Mouse (Mus musculus) MEL (cell line): ENCODE results near the gene Arpc5. TPM values are rescaled to one million over a fixed set of nuclear protein-coding genes. Genes with fewer than 3 reads are reported as not detected.

Experiments
- DNase-seq: peaks from one replicate; pipeline ENCODE4 v3.0.0; 2011; ENCODE audit warnings: low read depth, low spot score
- H3K27ac ChIP-seq: 2 replicates; pipeline ENCODE4 v1.5.1; 2012; ENCODE audit warnings: low read depth, mild to moderate bottlenecking, control low read depth, low read length, moderate library complexity; ENCODE audit not compliant: control insufficient read depth
- H3K27me3 ChIP-seq, 2 experiments: fragments of 150-350 bp in 1 of 2; sonication (generic) in 1 of 2; 2 replicates each; pipeline ENCODE4 v1.6.1; 2012; ENCODE audit warnings: low read length in 2 of 2, mild to moderate bottlenecking in 2 of 2, improper control_type of control experiment in 1 of 2, moderate library complexity in 1 of 2; ENCODE audit not compliant: insufficient read depth in 2 of 2, control insufficient read depth in 1 of 2
- H3K36me3 ChIP-seq, 2 experiments: 2 replicates each; pipeline ENCODE4 v1.6.1; 2012 to 2014; ENCODE audit warnings: low read length in 2 of 2, improper control_type of control experiment in 1 of 2, inconsistent platforms in 1 of 2, mild to moderate bottlenecking in 1 of 2; ENCODE audit not compliant: insufficient read depth in 2 of 2, control insufficient read depth in 1 of 2
- H3K4me1 ChIP-seq, 2 experiments: fragments of 150-350 bp in 1 of 2; sonication (generic) in 1 of 2; 2 replicates each; pipeline ENCODE4 v1.6.1; 2012; ENCODE audit warnings: low read length in 2 of 2, improper control_type of control experiment in 1 of 2, mild to moderate bottlenecking in 1 of 2; ENCODE audit not compliant: insufficient read depth in 2 of 2, control insufficient read depth in 1 of 2
- H3K4me3 ChIP-seq, 2 experiments: fragments of 150-350 bp in 1 of 2; sonication (generic) in 1 of 2; 2 replicates each; pipeline ENCODE4 v1.5.1; 2012; ENCODE audit warnings: low read depth in 2 of 2, low read length in 2 of 2, mild to moderate bottlenecking in 2 of 2, moderate library complexity in 2 of 2, control low read depth in 1 of 2, improper control_type of control experiment in 1 of 2; ENCODE audit not compliant: control insufficient read depth in 1 of 2, insufficient read depth in 1 of 2
- H3K79me2 ChIP-seq: 2 replicates; pipeline ENCODE4 v1.6.1; 2012; ENCODE audit warnings: mild to moderate bottlenecking, low read length, moderate library complexity; ENCODE audit not compliant: control insufficient read depth, poor library complexity, insufficient read depth
- H3K9ac ChIP-seq: 2 replicates; pipeline ENCODE4 v1.6.1; 2012; ENCODE audit warnings: low read depth, mild to moderate bottlenecking, control low read depth, low read length, moderate library complexity; ENCODE audit not compliant: control insufficient read depth, poor library complexity, severe bottlenecking
- H3K9me3 ChIP-seq: fragments of 150-350 bp; sonication (generic); replicated peaks from 2 replicates; pipeline ENCODE4 v1.6.1; 2012; ENCODE audit warnings: mild to moderate bottlenecking, low read length, improper control_type of control experiment, moderate library complexity; ENCODE audit not compliant: insufficient read depth
- CTCF ChIP-seq, 3 experiments: IDR thresholded peaks in 2 of 3; conservative IDR thresholded peaks in 1 of 3; 2 replicates each; pipeline ENCODE4 v1.5.1; 2011 to 2012; ENCODE audit warnings: low read length in 3 of 3, low read depth in 2 of 3, mild to moderate bottlenecking in 2 of 3, improper control_type of control experiment in 1 of 3, inconsistent platforms in 1 of 3, mixed read lengths in 1 of 3, moderate library complexity in 1 of 3; ENCODE audit not compliant: control insufficient read depth in 1 of 3, insufficient read depth in 1 of 3, poor library complexity in 1 of 3, severe bottlenecking in 1 of 3
- ELF1 ChIP-seq: IDR thresholded peaks from 2 replicates; pipeline ENCODE4 v1.6.1; 2014; ENCODE audit warnings: low read depth, mild to moderate bottlenecking, inconsistent platforms, low read length, improper control_type of control experiment, moderate library complexity
- EP300 ChIP-seq, 2 experiments: IDR thresholded peaks; 2 replicates each; pipeline ENCODE4 v1.6.1; 2011; ENCODE audit warnings: improper control_type of control experiment in 2 of 2, low read length in 2 of 2, low read depth in 1 of 2, mild to moderate bottlenecking in 1 of 2
- ETS1 ChIP-seq: IDR thresholded peaks from 2 replicates; pipeline ENCODE4 v1.6.1; 2012; ENCODE audit warnings: low read depth, mild to moderate bottlenecking, inconsistent platforms, low read length, improper control_type of control experiment, moderate library complexity
- HCFC1 ChIP-seq: IDR thresholded peaks from 2 replicates; pipeline ENCODE4 v1.6.1; 2012; ENCODE audit warnings: low read depth, mild to moderate bottlenecking, inconsistent platforms, low read length, improper control_type of control experiment, moderate library complexity
- MAFK ChIP-seq: IDR thresholded peaks from 2 replicates; pipeline ENCODE4 v1.6.1; 2011; ENCODE audit warnings: low read depth, mild to moderate bottlenecking, low read length, improper control_type of control experiment, borderline replicate concordance
- NELFE ChIP-seq: IDR thresholded peaks from 2 replicates; pipeline ENCODE4 v1.6.1; 2011; ENCODE audit warnings: low read depth, low read length, improper control_type of control experiment
- NRF1 ChIP-seq: IDR thresholded peaks from 2 replicates; pipeline ENCODE4 v1.6.1; 2014; ENCODE audit warnings: low read depth, mild to moderate bottlenecking, inconsistent platforms, low read length, improper control_type of control experiment, moderate library complexity; ENCODE audit not compliant: poor library complexity, insufficient read depth, severe bottlenecking
- POLR2A ChIP-seq, 2 experiments: IDR thresholded peaks; 2 replicates each; pipeline ENCODE4 v1.6.1; 2011 to 2012; ENCODE audit warnings: low read length in 2 of 2, mild to moderate bottlenecking in 2 of 2, control low read depth in 1 of 2, improper control_type of control experiment in 1 of 2, low read depth in 1 of 2, moderate library complexity in 1 of 2; ENCODE audit not compliant: control insufficient read depth in 1 of 2, insufficient read depth in 1 of 2, poor library complexity in 1 of 2
- SIN3A ChIP-seq: IDR thresholded peaks from 2 replicates; pipeline ENCODE4 v1.6.1; 2012; ENCODE audit warnings: low read length, improper control_type of control experiment, inconsistent platforms
- TAL1 ChIP-seq: IDR thresholded peaks from 2 replicates; pipeline ENCODE4 v1.6.1; 2012; ENCODE audit warnings: mild to moderate bottlenecking, inconsistent platforms, low read length, moderate library complexity, mixed read lengths
- TBP ChIP-seq: IDR thresholded peaks from 2 replicates; pipeline ENCODE4 v1.8.0; 2011; ENCODE audit warnings: low read depth, low read length, improper control_type of control experiment
- USF1 ChIP-seq: IDR thresholded peaks from 2 replicates; pipeline ENCODE4 v1.6.1; 2014; ENCODE audit warnings: low read depth, mild to moderate bottlenecking, inconsistent platforms, low read length, improper control_type of control experiment, moderate library complexity
- ZMIZ1 ChIP-seq: IDR thresholded peaks from 2 replicates; pipeline ENCODE4 v1.6.1; 2012; ENCODE audit warnings: low read depth, mild to moderate bottlenecking, inconsistent platforms, low read length, improper control_type of control experiment, moderate library complexity
- polyA plus RNA-seq, 2 experiments: library from polyadenylated mRNA; stranded (reverse) in 1 of 2; unstranded in 1 of 2; fragments of >175 nt in 1 of 2; fragments of >200 nt in 1 of 2; gene quantifications; 2 replicates each; pipeline versions ENCODE4 v1.2.1 to v1.2.4; 2012; ENCODE audit warnings: low replicate concordance in 2 of 2, low read depth in 1 of 2; ENCODE audit not compliant: insufficient read length in 2 of 2, insufficient read depth in 1 of 2, missing spikeins in 1 of 2
- total RNA-seq: library from RNA; depleted of rRNA; stranded (reverse); fragments of 300-350 nt; gene quantifications from 2 replicates; pipeline ENCODE4 v1.2.3, GENCODE M21; 2012

Gene Arpc5
- total and polyA plus RNA-seq, 3 experiments: 119 to 145 TPM; not detected in 1

DNA sequence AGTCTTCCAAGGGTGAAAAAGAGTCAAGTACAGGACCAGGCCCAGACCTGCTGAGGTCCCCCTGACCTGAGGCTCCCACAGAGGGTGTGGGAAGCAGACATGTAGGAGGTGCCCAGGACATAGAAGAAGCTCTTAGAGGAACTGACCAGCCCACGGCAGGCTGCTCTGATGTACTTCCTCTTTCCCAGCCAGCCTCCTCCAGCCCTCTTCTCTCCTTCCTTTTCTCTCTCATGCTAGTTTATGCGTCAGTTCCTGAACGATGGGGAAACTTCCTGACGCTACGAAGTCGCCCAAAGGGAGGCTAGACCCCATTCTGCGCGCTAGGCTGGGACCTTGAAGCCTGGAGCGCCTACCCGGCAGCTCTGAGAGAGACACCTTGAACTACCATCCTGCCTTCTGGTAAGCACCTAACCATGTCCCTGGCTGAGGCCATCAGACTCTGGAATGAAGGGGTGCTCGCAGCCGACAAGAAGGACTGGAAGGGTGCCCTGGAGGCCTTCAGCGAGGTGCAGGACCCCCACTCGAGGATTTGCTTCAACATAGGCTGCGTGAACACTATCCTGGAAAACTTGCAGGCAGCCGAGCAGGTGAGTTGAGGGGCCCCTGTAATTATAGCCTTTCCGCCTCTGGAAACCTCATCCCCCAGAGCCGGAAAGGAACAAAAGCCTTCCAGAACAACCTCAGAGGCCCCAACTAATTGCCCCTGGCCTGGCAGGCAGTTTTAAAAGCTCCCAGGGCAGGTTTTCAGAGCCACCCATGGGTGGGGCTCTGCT, 41.5 kb downstream of the Arpc5 start:
- Histone ChIP-seq H3K4me3 (peak overlapping the region; percentile 70 to 90), H3K9me3 (no peaks in the 10 kb centered on the region), H3K36me3 (peaks cover 4 to 22% of the 10 kb centered on the region in 2 experiments), H3K79me2 (peaks cover 15% of the 10 kb centered on the region), H3K27me3 (no peaks in the 10 kb centered on the region), H3K27ac (peak overlapping the region; percentile 63), H3K9ac (peak overlapping the region; percentile 90), H3K4me1 (peaks cover 9 to 35% of the 10 kb centered on the region in 2 experiments)
- TF ChIP-seq SIN3A: peak; percentile 46
- peak; percentile 40 for TF ChIP-seq ELF1
- peak; percentile 59 for TF ChIP-seq HCFC1
- peak; percentile 26; the same call in 1 of the 2 replicates for TF ChIP-seq ZMIZ1
- peak; percentile 43; the same call in 1 of the 2 replicates for TF ChIP-seq TBP
- no peak for TF ChIP-seq MAFK
- peak; percentile 32 for TF ChIP-seq NELFE
- TF ChIP-seq USF1: no peak
- TF ChIP-seq POLR2A (IDR thresholded peaks at IDR 0.05; ENCODE audit: control insufficient read depth in 1 of 2, insufficient read depth in 1 of 2, low read depth in 1 of 2, low read length in 2 of 2, poor library complexity in 1 of 2): peak in 1 of 2 experiments; percentile 67; a peak in 2 of 4 replicates
- peak; percentile 85 for DNase-seq

DNA sequence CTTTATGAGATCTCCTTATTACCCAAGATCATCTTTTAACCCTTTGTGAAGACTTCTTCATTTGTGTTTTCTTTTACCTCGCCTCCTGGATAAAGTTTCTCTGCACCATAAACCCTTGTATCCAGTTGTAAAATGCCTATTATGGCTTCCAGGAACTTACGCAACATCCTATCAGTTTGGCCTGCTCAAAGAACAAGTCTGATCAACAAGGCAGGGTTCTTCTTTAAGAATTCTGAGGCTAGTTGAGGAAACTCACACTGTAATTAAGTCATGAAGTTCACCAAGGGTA, 42.0 kb downstream of the Arpc5 start:
- Histone ChIP-seq H3K4me1 (peaks cover 9 to 38% of the 10 kb centered on the region in 2 experiments), H3K4me3 (peak overlapping the region; percentile 70 to 90), H3K36me3 (peaks cover 4 to 25% of the 10 kb centered on the region in 2 experiments), H3K27ac (peak overlapping the region; percentile 63), H3K9ac (peak overlapping the region; percentile 90), H3K79me2 (peaks cover 15% of the 10 kb centered on the region), H3K27me3 (no peaks in the 10 kb centered on the region), H3K9me3 (no peaks in the 10 kb centered on the region)
- TF ChIP-seq NRF1 (no peak), EP300 (IDR thresholded peaks at IDR 0.05; ENCODE audit: low read depth in 1 of 2, low read length in 2 of 2) (0 out of 4 replicates have a peak, but pooled peaks of 1 of the 2 experiments have one; percentile 17)
- no peak for DNase-seq

DNA sequence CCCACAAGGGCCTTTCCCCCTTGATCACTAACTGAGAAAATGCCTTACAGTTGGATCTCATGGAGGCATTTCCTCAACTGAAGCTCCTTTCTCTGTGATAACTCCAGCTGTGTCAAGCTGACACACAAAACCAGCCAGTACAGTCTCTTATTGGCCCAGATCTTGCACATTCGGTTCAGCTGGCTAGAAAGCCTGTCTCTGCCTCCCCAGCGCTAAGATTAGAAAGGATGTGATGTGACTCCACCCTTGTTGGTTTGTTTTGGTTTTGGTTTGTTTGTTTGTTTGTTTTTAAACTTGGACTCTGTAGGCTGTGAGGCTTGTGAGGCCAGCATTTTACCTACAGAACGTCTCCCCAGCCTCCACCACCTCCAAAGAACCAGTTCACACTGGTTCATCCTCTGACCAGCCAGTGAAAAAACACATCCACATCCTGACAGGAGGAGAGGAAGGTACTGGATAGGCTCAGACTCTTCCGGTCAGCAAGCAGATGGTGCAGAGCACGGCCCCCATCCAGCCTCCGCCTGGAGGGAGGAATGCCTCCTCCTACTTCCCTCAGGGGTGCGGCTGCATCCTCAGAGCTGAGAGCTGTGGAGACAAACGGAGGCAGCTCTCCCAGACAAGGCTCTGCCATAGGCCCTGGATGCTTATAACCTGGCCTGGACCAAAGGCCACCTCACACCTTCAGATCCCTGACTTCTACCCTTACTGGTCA, 43.4 kb downstream of the Arpc5 start:
- 0 out of 2 replicates have a peak, but pooled peaks have one; percentile 16 for TF ChIP-seq ETS1
- no peak for TF ChIP-seq CTCF (IDR thresholded peaks at IDR 0.05 in 2 of 3, conservative IDR thresholded peaks at IDR 0.05 in 1 of 3; ENCODE audit: control insufficient read depth in 1 of 3, insufficient read depth in 1 of 3, low read depth in 2 of 3, low read length in 3 of 3, poor library complexity in 1 of 3, severe bottlenecking in 1 of 3)
- TF ChIP-seq TAL1: no peak
- H3K9ac ChIP-seq: no peak overlapping the region
- H3K36me3 ChIP-seq: peaks cover 9 to 30% of the 10 kb centered on the region in 2 experiments
- H3K9me3 ChIP-seq: no peaks in the 10 kb centered on the region
- no peak overlapping the region for H3K4me3 ChIP-seq
- H3K4me1 ChIP-seq: peaks cover 9 to 46% of the 10 kb centered on the region in 2 experiments
- no peaks in the 10 kb centered on the region for H3K27me3 ChIP-seq
- DNase-seq: no peak
- H3K79me2 ChIP-seq: peaks cover 15% of the 10 kb centered on the region
- no peak overlapping the region; the same call in 1 of the 2 replicates for H3K27ac ChIP-seq
